Mouse (Mus musculus): Measurements from ENCODE around the gene Pp2d1.

GRCm38 (mm10) chr17:53554088-53554487, 14.8 kb upstream of the Pp2d1 start:
- no peak for TF ChIP-seq EP300 (IDR thresholded peaks at IDR 0.05; ENCODE audit: insufficient read depth, low read depth, low read length)
- no peak for TF ChIP-seq POLR2A (IDR thresholded peaks at IDR 0.05; ENCODE audit: insufficient read depth, low read depth, low read length)
- TF ChIP-seq CTCF (IDR thresholded peaks at IDR 0.05), result peak; percentile 60
